Mouse (Mus musculus) CD4-positive, CD25-positive, alpha-beta regulatory T cell, adult 4 months (primary cell): ENCODE data around the gene Vdr. TPM values are rescaled to one million over a fixed set of nuclear protein-coding genes. Genes with fewer than 3 reads are reported as not detected.

Experiments used
- ATAC-seq: one replicate; pipeline ENCODE4 v1.8.0; 2017
- polyA plus RNA-seq, 2 experiments: library from polyadenylated mRNA; unstranded; fragments of 100-300 nt; shearing (Covaris generic); gene quantifications; one replicate each; pipeline ENCODE4 v1.2.1; 2017

Vdr gene
- polyA plus RNA-seq, 2 experiments from 2014 or later: 0.24 to 0.84 TPM

- no peak for ATAC-seq
Observed at GRCm38 (mm10) chr15:97809206-97809605, 101.2 kb downstream of the Vdr start.

- ATAC-seq: no peak
Observed at GRCm38 (mm10) chr15:97808532-97808931, 101.9 kb downstream of the Vdr start.

- no peak for ATAC-seq
Observed at GRCm38 (mm10) chr15:97807867-97808266, 102.6 kb downstream of the Vdr start.

Other genes starting within 250 kb of the Vdr start
- gene Rpap3, start 204.8 kb downstream of the Vdr start, polyA plus RNA-seq: 10 to 100 TPM; 25.7 to 31.8 TPM
- gene Endou, start 179.3 kb downstream of the Vdr start, polyA plus RNA-seq: under 1 TPM in 1 of 2 experiments, not detected in 1; 0.22 TPM
- gene Rapgef3, start 142.7 kb downstream of the Vdr start, polyA plus RNA-seq: 1 to 10 TPM in 1 of 2 experiments, under 1 TPM in 1; 0.31 to 1.5 TPM
- gene Slc48a1, start 132.1 kb downstream of the Vdr start, polyA plus RNA-seq: 10 to 100 TPM; 33.9 to 37.1 TPM
- gene Hdac7, start 66.1 kb downstream of the Vdr start, polyA plus RNA-seq: 10 to 100 TPM; 68.2 to 74.2 TPM
- 10 to 100 TPM; 25.3 to 25.8 TPM for gene Tmem106c, start 53.6 kb upstream of the Vdr start, polyA plus RNA-seq
- gene Col2a1, start 94.1 kb upstream of the Vdr start, polyA plus RNA-seq: not detected
- gene Pfkm, start 182.0 kb upstream of the Vdr start, polyA plus RNA-seq: 10 to 100 TPM in 1 of 2 experiments, 1 to 10 TPM in 1; 4.8 to 13.4 TPM
- 10 to 100 TPM; 33.4 to 34.3 TPM for gene Senp1, start 183.1 kb upstream of the Vdr start, polyA plus RNA-seq